Mouse (Mus musculus) urinary bladder, adult 18-20 months (tissue): Measurements from ENCODE around the gene Rex1bd.
A peak's percentile ranks its signal among the peaks of the same experiment; 100 is the strongest.

Experiments
- DNase-seq, 2 experiments: peaks; one replicate each; pipeline ENCODE4 v3.0.0; 2022; ENCODE audit warnings: low spot score in 2 of 2, mixed read lengths in 2 of 2

Gene Rex1bd

DNA sequence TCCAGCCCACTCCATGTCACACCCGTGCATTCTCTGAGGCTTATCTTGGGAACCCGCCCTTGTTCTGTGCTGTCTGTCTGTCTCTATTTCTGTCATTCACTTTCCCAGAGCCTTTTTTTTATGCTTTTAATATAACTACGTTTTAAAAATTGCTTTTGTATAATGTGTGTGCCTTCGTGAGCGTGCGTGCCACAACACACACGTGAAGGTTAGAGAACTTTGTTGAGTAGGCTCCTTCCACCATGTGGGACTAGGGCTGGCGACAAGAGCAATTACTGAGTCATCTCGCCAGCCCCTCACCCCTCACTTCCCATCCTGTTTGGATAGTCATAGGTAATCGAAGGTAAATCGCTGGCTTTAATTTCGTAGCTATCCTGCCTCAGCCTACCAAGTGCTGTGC, 4.0 kb downstream of the Rex1bd start:
- no peak for DNase-seq

DNA sequence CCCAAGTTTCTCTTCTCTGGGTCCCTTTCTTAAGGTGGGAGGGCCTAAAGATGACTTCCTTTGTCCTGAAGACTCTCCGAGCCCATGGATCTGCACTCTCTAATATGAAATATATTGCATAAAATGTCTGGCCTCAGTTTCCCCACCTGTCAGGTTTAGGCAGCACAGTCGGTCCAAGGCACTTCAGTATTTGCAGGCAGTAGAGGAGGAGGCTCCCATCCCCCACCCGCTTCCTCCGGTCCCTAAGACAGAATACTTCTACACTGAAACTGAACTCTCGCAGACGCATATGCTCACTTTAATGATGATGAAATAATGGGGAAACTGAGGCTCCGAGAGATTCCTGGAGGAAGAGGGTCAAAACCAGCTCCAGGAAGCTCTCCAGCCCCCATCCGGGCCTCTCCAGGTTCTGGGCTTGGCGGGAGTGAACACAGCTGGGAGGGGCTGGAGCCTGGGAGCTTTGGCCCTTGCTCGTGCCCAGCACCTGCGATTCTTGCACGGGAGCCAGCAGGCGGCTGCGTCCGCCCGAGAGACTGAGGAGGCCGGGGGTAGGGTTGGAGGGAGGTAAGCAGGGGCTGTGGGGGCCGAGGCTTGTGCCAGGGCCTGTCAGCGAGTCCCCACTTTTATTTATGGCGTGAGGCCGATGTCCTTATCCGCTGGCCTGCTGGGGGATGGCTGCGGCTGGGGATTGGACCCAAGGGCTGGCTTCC, 4.6 kb downstream of the Rex1bd start:
- no peak for DNase-seq

DNA sequence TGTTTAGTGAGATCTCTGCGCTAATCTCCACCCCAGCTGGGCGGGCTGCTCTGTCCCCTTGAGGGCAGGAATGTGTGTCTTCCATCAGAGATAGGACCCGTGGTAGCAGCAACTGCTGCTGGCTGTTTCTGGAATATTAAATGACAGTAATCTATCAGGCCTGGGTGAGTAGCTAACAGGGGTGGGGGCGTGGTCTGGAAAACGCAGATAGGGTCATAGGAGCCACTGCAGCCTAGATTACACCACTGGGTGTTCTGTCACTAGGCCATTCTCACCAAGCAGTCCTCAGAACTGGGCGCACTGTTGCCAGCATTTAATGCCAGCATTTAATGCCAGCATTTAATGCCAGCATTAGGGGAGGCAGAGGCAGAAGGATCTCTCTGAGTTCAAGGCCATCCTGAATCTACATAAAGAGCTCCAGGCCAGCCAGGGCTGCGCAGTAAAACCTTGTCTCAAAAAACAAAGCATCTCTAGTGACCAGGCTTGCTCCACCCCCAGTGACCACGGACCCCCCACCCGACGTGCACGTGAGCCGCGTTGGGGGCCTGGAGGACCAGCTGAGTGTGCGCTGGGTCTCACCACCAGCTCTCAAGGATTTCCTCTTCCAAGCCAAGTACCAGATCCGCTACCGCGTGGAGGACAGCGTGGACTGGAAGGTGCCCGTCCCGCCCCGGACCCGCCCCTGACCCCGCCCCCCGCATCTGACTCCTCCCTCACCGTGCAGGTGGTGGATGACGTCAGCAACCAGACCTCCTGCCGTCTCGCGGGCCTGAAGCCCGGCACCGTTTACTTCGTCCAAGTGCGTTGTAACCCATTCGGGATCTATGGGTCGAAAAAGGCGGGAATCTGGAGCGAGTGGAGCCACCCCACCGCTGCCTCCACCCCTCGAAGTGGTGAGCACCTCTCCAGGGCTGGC, 5.9 kb downstream of the Rex1bd start:
- no peak for DNase-seq

DNA sequence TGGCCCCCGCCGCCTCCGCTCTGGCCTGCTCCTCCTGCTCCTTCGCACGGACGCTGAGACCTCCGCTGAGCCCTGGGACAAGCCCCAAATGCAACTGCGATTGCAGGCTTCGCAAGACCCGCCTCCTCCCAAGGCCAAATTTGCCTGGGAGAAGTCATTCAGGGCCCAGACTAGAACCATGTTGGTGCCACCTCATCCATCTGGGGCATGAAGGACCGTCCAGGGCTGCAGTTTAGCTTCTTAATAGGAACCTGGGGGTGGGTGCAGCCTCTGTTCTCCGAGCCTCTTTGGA, 10.8 kb downstream of the Rex1bd start:
- no peak for DNase-seq

DNA sequence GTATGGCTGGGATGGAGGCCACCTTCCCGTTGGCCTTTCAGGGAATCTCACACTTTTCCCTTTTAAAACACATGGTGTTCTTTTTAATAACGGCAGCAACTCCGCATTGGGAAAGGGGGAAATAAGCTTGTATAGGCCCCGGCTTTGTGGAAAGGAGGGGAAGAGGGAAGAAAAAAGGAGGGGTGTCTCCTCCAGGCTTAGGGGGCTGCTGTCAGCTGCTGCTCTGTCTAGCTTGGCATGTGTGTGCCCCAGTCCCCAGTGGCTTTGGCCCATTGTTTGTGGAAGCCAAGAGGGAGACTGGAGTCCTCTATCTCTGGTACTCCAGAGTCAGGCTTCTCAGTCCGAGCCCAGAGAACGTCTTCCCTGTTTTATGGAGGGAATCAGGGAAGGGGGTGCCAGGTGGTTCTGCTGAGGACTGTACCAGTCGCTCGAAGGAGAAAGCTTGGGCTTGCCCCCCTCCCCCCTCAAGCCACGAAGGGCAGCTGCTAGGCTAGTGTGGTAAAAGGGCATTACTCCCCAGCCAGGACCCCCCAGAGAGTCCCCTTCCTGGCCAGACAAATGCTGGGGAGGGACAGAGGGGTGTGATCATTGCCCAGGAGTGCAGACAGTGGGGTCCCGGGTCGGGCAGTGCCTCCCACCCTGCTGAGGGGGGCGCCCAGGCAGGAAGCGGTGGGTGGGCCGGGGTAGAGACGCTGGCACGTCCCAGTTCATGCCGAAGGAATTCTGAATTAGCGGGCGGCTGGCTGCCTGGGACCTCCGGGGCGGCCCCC, 11.4 kb downstream of the Rex1bd start:
- DNase-seq, result no peak

DNA sequence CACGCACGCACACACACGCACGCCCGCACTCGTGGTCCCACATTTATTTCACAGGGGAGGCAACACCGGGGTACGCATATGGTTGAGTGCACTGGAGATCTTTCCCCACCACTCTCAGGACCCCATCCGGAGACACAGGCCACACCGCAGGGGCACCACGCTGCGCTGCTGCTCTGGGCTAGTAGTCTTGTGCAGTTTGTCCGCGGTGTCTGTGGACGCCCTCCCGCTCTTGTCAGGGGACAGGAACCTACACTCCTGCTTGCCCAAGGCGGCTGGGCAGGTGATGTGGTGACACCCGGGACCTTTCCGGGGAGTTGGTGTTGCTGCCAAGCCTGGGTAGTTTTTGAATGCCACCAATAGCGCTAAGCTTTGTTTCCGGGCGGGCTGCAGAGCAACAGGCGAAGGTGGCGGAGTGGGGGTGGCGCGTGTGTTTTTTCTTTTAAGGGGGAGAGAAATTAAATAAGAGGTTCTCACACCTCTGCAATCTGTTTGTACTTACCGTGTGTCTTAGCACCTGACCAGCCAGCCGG, 12.1 kb downstream of the Rex1bd start:
- DNase-seq, result no peak

DNA sequence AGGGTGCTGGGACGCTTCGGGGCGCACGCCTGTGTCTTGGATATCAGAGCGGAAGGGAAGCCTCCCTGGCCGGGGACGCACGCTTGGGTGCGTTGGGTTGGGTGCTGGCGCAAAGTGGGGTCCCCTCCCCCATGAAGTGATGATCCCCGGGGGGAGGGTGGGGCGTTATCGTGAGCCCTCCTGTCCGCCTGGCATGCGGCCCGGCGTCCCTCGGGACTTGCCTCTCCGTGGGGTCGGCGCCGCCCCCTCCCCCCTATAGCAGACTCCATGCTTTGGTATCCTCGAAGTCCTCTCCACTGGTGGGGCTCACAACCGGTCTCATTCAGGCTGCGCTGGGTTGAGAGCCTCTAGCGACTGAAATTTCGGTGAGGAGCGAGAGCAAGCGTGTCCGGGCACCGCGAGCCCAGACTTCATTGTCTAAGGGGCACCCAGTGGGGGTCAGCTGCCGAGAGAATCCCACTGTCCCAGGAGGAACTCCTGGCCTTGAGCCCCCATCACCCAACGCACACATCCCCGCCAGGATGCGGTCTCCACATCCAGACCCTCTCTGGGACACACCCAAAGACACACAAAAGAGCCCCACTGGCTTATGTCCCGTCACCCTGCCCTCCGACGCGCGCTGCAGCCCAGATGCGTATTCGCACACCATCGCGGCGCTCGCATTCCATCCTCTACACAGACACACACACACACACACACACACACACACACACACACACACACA, 12.7 kb downstream of the Rex1bd start:
- DNase-seq, result no peak

DNA sequence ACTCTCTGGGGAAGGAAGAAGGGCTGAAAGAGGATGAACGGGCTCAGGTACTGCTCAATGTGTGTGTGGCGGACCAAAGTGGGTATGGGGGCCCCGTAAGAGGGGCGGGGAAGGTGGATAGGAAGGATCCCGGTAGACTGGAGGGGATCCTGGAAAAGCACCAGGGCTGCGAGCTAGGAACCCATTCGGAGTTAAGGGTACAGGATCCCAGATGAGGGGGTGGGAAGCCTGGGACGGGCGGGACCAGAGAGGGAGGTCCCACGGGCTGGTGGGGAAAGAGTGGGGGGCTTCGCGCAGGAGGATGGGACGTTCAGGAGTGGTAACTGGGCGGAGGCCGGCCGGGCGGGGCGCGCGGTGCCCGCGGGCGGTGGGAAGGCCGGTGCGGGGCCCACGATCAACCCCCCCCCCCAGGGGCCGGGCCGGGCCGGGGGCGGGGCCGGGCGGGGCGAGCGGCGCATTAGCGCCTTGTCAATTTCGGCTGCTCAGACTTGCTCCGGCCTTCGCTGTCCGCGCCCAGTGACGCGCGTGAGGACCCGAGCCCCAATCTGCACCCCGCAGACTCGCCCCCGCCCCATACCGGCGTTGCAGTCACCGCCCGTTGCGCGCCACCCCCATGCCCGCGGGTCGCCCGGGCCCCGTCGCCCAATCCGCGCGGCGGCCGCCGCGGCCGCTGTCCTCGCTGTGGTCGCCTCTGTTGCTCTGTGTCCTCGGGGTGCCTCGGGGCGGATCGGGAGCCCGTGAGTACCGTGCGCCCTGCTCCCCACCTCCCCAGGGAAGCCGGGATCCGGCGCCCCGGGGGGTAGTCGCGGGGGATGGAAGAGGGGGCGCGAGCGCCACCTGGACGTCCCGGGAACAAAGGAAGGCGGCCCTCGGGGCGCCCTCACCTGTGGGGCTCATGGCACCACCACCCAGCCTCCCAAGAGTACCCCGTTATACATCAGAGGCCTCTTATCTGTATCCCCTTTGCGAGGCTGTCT, 13.6 kb downstream of the Rex1bd start, which contains the start of gene Crlf1:
Gene Crlf1, plus strand, starts transcription at position 495 of the 977 bp plus-strand sequence.
- no peak for DNase-seq

DNA sequence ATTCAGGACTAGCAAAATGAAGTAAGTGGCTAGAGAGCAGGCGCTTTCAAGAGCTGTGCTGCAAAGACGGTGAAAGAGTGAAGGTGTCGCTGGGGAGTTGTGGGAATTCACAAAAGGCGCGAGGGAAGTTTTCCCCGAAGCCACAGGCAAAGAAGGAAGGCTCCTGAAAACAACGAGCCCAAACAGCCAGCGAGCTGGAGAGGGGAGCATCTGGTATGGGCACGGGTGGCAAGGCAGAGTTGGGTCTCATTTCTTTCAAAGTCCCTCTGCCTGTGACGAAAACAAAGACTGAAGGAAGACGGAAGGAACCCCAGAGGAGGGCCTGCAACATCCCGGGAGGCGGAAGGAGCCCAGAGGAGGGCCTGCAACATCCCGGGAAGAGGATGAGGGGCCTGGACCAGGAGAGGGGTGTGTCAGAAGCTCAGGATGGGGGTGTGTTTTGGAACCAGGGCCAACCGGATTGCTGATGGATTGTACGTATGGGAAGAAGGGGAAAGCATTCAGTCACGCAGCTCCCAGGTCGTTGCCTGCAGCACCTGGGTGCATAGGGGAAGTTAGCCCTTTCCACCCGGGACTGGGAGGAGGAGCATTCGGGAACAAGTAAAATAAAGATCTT, 15.6 kb downstream of the Rex1bd start:
- no peak for DNase-seq

DNA sequence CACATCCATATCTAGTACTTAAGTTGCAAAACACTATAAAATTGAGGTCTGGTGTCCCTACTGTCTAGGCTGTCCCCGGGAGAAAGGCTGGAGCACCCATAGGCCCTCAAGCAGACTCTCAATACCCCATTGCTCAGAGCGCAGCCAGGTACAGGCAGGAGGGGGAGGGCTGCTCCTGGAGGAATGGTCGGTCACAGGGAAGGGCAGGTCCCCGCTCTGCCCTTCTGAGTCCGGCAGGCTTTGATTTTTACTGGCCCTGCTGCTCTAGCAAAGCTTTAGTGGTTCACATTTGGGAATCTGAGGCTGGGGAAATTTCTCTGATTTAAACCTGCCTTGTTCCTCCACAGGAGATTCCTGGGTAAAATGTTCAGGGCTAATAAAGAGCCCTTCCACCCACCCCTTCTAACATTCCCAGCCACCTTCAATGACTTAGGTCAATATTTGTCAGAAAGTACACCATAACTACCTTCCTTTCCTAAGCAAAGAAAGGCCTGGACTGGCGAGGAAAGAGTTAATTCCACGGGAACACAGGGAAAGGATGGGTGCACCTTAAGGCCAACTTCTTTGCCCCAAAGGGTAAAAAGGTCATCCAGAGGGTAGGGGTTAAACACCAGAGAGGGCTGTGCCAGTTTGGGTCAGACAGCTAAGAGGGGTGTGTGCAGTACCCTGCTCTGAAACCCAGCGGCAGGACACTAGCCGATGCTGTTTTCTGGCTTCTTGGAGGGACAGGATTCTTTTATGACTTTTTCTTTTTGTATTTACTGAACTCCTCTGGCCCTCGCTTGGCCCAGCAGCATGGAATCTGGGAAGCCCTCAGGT, 16.3 kb downstream of the Rex1bd start:
- no peak for DNase-seq

DNA sequence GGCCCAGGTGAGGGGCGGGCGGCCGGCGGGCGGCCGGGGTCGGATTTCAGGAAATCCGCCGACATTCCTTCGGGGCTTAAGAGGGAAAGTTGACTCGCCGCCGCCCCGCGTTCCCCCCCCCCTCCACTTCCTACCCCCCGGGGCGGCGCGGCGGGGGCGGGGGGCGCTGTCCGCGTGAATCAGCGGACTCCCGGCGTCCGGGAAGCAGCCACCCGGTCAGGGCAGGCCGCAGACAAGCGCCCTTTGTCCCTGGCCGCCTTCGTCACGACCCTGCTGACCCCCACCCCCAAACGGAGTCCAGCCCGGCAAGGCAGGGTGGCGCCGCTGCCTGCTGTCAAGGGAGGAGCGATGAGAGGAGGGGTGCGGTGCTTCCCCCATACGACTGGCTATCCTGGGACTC, 17.0 kb downstream of the Rex1bd start:
- DNase-seq, result no peak

DNA sequence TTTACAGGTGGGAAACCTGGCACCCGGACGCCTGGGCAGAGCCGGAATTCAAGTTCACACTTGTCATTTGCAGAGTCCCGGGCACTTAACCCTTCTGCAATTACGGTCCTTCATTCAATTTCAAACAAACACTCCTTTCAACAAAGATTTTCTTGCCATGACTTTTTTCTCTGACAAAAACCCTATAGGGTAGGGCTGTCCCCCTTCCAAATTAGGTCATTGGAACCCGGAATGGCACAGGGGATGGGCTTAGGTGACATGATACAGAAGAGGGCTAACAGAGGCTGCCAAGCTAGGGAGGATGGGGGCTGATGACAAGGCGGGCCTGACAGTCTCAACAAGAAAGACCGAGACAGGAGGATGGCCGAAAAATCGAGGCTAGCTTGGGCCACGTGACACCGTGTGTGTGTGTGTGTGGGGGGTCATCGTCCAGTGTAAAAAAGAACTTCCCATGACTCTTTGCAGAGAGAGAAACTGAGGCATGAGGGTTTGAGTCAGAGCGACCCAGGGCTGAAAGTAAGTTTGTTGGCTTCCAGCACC, 17.6 kb downstream of the Rex1bd start:
- DNase-seq, result no peak

DNA sequence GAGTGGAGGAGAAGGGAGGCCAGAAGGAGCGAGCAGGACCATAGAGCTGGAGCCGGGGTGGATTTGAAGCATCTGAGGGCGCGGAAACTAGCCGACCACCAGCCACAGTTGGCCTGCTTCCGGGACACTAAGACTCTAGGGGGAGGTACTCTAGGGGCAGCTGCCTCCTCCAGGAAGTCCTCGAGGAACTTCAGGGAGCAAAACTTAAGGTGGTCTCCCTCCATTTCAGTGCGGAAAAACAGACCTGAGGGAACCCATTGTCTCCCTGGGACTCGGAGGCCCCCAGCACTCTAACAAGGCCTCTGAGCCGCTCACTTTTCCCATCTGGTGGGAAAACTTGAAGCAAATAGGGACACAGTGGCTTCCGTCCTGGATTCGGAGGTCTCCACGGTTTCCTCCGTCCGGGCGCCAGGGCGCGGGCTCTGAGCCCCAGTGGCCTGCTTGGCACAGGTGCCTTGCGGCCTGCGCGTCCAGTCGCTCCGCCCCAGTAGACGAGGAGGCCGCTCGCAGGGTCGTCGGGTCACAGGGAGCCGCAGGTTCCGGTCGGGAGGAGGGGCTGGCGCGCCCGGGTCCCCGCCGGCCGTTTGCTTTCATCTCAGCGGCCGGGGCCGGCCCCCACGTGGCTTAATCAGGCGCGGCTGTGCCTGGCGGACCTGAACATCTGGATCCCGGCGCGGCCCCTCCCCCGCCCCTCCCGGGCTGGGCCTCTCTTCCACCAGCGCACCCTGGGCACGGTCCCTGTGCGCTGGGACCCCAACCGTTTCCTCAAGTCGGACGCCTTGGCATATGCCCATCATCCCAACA, 18.4 kb downstream of the Rex1bd start:
- peak in 1 of 2 experiments; percentile 34 for DNase-seq

DNA sequence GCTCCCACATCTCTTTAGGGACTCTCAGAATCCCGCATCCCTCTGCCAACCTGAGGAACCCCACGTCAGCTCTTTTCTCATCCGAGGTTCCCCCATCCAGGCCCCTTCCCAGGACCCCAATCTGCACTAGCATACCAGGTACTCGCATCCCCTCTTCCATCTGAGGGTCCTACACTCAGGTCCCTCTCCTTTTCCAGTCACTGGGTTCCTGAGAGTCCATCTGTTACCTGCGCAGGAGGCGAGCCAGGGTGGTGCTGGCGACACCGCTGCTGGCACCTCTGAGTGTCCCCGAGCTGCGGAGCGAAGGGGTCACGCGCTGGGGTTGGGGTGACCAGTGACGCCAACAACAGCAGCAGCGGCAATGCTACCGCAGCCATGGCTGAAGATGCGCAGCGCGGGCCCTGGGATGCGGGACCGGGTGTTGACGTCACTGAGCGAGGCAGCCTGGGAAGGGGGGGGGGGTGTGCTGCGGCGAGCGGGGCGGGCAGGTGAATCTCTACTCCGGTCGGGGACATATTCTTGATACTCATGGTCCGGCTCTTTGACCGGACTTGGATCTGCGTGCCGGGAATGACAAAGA, 19.5 kb downstream of the Rex1bd start, which contains the start of gene Tmem59l:
Gene Tmem59l, minus strand, starts transcription at position 418 of the 580 bp plus-strand sequence.
- DNase-seq, result no peak

DNA sequence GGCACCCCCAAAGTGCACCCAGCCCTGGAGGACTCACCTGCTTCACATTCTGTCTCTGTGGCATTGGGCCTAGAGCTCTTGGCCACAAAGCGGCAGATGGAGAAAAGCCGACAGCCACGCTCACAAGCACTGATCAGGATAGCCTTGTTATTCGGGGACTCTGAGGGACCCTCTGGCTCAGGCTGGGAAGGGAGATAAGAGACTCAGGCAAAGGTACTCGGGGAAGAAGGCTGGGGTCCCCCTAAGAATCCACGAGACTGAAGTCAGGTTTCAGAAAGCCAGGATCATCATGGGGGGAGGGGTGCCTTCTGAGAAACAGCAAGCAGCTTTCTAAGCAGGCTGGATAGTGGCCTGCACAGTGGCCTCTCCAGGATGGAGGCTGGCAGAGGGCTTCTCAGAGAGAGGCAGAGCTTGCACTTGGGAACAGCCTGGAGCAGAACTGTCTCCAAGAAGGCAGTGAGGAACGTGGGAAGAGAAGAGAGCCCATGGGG, 20.3 kb downstream of the Rex1bd start:
- no peak for DNase-seq

DNA sequence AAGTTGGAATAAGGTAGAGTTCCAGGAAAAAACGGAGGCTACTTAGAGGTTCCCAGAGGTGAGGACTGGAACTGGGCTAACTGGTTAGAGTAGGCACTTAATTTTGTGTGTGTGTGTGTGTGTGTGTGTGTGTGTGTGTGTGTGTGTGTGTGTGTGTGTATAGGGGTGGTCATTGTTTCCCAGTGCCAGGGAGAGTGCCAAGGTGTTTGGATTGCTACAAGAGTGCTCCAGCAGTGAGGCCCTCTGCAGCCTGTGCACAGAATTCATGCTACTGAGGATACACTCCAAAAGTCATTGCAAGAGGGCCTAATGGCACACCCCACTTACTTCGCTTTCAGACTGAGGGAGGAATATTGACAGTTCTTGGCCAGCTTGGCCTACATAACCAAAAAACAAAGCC, 23.6 kb downstream of the Rex1bd start:
- no peak for DNase-seq

DNA sequence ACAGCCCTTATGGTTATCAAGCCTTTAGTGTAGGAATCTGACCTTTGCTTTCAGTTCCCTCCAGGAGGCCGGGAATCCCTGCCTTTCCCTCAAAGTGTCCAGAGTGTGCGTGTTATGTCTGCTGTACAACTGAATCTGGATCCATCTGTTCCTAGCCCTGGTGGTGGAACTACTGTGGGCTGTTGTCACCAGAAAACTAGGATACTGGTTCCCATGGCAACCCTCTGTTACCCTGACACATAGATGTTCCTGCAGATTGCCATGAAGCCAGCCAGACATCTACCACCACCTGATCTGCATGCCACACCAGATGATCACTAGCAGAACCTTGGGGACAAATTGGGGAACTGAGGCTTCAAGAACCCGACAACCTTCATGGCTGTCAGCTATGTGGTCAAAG, 24.6 kb downstream of the Rex1bd start:
- DNase-seq, result no peak
